Mouse (Mus musculus): ENCODE results near the gene Siva1. TPM values are rescaled to one million over a fixed set of nuclear protein-coding genes. Genes with fewer than 3 reads are reported as not detected.
A peak's percentile ranks its signal among the peaks of the same experiment; 100 is the strongest.

Gene Siva1
- total RNA-seq, 2 experiments from 2014 or later, result 42.9 to 43.8 TPM

DNA sequence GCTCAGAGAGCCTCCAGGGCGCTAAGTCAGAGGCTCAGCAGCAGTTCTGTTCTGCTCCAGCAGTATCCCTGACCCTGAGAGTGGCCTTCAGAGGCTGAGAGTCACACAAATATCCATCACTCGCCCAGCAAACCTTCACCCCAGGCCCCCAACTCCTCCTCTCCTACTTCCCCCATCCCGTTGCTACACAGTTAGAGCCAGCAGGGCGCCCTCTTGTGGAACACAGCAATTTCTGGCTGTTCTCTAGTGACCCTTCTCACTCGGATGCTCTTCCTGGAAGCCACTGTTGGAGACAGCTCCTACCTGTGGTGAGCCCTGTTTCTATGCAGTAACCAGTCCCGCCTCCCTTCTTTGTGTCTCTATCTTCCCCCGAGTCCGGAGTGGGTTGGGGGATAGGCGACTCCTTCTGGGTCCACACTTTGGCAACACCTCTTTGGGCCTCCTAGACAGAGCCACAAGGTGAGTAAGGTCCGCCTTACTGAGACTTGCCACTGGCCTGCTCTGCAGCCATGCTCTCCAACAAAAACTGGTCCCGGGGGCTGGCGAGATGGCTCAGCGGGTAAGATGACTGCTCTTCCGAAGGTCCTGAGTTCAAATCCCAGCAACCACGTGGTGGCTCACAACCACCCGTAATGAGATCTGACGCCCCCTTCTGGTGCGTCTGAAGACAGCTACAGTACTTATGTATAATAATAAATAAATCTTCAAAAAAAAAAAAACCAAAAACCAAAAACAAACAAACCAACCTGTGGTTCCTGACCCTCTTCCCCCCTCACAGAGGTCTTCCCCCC is 31.0 kb downstream of the Siva1 start:
- peak; percentile 73 to 88 for DNase-seq (ENCODE audit: low spot score in 2 of 2)

DNA sequence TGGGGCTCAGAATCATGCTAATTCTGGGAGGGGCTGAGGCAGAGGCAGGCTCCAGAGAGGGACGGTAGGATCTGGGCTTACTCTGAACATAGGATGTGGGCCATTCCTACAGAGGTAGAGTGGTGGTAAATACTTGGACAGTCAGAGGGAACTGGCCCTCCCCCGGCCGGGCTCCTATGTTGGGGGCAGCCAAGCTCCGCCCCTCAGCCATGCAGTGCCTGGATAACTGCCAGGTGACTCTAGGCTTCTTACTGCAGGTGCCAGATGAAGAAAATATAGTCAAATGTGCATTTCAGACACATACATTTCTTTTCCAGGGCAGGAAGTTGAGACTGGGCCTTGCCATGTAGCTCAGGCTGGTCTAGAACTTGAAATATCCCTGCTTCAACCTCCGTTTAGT is 32.6 kb downstream of the Siva1 start:
- DNase-seq (ENCODE audit: low spot score in 2 of 2), result no peak

DNA sequence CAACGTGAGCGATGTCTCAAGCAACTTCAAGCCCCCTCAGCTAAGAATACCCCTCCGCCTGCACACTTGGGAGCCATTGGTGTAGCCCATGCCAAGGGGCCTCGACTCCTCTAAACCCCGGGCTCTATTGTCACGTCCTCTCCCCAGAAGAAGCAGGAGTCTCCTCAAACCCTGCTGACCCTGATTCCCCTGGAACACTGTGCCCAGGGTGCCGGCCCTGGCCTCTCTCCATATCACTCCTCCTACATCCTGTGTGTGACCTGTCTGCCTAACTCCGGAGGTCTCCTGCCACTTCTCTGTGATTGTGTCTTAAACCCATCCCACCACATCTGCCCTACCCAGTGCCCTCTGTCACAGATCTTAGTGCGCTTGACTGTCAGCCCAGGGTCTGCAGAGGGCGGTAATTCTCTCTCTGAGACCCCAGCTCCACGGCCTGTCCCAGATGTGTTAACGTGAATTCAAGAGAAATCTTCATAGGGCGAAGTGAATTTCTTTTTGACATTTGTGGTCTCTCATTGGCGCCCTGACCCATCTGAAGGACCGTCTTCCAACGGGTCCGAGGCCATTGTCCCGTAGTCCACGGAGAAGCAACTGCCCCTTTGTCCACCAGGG is 33.6 kb downstream of the Siva1 start:
- no peak for DNase-seq (ENCODE audit: low spot score in 2 of 2)

DNA sequence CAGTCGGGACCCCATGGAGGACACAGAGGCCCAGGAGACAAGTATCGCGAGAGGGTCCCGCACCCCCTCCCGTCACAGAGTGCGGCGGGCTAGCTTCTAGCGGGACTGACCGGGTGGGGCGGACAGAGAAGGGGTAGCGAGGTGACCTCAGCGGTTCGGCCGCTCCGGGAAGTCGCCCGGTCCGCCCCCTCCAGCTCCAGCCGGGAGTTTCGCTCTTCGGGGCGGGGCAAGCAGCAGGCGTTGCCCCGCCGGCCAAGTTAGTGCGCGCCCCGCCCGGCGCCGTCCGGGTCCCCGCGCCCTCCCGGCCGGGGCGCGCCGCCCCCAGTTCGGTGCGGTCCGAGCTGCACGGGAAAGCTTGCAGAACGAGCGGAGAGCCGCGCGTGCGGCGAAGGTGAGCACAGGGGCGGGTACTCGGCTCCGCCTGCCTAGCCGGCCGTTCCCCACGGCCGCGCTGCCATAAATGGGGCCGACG is 34.1 kb downstream of the Siva1 start, which contains the start of gene Zbtb42:
Gene Zbtb42 (plus strand): TSS at position 274 of the 472 bp plus-strand sequence.
- DNase-seq (ENCODE audit: low spot score in 2 of 2), result peak in 1 of 2 experiments; percentile 73

DNA sequence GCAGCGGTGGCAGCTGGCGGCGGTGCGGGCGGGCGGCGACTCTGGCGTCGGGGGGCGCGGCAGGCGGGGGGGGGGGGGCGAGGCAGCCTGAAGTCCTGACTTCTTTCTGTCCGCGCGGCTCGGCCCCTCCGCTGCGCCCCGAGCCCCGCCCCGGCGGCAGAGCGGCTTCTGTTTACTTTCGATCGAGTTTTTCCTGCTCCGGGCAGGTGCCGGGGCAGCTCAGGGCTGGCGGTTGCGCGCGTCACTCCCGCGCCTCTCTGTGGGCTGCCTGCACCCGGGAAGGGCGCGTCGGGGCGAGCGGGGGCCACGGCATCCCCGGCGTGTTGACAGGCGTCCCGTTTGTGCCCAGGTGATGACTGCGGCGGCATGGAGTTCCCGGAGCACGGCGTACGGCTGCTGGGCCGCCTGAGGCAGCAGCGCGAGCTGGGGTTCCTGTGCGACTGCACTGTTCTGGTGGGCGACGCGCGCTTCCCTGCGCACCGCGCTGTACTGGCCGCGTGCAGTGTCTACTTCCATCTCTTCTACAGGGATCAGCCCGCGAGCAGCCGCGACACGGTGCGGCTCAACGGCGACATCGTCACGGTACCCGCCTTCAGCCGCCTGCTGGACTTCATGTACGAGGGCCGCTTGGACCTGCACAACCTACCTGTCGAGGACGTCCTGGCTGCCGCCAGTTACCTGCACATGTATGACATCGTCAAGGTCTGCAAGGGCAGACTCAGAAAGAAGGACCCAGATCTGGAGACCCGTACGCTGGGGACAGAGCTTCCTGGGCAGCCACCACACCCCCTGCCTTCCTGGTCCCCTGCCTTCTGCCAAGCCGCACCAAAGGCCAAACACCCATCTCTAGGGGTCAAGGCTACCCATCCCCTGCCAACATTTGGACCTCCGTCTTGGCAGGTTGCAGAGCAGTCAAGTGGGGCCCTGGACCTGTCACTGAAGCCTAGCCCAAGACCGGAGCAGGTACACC is 34.8 kb downstream of the Siva1 start:
- DNase-seq (ENCODE audit: low spot score in 2 of 2), result no peak

DNA sequence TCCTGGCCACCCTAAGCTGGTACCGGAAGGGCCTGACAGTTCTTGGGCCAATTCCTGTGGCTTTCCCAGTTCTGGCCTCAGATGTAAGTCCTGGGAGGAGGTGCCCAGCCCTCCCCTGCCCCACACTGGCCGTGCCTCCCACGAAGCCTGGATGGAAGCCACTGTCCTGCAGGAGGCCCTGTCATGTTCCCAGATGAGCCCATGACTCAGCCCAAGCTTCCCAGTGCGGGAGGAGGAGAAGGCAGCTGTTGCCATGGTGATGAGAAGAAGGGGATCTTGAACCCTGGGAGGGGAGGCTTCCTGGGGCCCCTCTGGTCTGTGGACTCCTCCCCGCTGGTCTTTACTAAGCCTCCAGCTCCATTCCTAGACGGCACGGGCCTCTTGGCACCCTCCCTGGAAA is 38.9 kb downstream of the Siva1 start:
- no peak for DNase-seq (ENCODE audit: low spot score in 2 of 2)

DNA sequence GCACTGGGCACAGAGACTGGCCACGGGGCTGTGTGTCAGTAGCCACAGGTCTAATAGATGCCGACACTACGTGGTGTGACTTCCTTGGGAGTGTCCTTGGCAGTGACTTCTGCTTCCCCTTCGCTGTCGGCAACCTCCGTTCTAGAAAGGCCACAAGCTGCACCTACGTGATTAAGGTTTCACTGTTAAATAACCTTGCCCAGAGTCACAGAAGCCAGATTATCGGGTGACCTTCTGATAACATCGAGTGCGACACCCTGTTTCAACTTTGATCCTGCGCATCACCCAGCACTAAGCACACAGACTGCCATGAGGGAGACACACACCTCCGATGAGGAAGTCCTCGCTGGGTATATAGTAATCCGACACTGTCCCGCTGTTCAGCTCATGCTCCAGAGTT is 44.0 kb downstream of the Siva1 start:
- no peak for DNase-seq (ENCODE audit: low spot score in 2 of 2)

DNA sequence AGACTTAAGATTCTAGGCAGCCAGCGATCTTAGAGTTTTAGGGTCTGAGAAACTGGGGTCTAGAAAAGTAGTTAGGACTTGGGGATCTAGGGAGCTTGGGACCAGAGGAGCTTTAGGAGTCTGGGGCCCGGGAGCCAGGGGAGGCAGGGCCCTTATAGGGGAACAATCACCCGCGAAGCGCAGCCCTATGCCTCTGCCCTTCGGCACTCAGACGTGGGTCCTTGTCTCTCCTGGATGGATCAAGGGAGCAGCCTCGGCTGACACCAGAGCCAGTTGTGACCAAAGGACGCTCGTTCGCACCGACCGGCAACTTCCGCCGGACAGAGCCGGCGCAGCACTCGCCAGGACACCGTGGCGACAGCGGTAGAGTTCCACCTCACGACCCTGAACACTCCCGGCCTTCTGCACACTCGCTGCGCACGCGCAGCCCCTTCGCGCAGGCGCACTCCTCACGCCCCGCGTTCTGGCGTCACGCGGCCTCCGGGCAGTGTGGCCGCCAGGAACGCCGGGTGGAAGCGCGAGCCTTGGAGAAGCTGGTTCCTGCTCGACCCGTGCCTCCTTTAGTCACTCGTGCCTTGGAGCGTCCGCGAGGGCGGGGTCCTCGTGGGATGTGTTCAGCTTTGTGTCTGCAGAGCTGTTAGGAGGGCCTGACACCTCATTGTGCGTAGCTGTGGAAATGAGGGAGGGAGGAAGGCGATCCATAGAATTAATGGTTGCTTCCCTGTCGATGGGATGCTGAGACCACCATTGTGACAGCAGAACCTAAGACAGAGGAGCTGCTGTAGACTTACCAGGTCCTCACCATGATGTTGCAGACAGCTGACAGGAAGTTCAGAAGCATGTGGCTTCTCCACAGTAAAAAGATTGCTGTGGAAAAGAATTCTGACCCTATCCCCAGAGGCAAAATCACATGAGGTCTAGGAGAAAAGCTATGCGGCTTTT is 49.0 kb downstream of the Siva1 start:
- DNase-seq (ENCODE audit: low spot score in 2 of 2), result peak; percentile 94 to 95

DNA sequence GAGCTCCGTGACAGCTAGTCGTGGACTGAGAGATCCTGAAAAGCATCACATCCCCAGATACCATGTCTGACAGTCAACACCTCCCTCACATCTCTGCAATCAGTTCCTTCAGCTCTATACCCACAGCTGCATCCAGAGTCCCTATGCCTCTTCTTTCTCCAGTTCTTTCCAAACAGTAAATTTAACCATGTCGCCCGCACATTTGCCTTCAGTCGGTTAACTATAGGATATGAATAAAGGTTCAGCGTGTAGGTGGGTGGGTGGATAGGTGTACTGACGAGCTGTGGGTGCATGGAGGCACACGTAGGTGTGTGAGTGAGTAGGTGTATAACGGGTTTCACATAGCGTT is 49.6 kb downstream of the Siva1 start:
- no peak for DNase-seq (ENCODE audit: low spot score in 2 of 2)

DNA sequence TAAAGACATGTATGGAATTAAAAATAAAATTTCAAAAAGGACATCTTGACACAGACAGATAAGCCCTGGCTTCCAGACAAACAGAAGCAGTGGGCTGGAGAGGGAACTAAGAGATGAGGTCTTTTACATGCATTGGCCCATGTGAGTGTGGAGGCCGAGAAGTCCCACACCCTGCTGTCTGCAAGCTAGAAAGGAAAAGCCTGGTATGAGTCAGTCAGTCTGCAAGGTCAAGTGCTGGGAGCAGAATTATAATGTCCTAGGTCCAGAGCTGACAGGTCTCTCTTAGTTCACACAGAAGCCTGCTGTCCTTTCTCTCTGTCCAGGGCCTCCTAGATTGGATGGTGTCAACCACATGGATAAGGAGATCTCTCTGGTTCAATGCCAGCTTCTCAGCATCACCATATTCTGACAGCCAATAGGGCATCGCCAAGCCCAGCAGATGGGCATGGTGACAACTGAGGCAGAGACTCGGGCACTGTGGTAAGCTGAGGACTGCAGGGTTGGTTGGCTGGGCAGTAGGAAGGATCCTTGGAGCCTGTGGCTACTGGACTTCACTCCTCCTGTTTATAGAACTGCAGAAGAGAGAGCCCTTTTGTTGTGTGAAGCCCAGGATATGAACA is 52.4 kb downstream of the Siva1 start:
- no peak for DNase-seq (ENCODE audit: low spot score in 2 of 2)

Small RNAs within 50 kb of the gene (microRNA-seq; reads per million reads assigned to microRNA genes)
- gene Mir6939, result 1.3 reads per million

Other genes with a start within 250 kb of the Siva1 start
- 1 to 10 TPM; 4.6 to 8.3 TPM for gene A530016L24Rik, start 155.2 kb upstream of the Siva1 start, total RNA-seq (2021)
- under 1 TPM; 0.15 to 0.26 TPM for gene Tmem179, start 127.9 kb upstream of the Siva1 start, total RNA-seq (2021)
- gene Inf2, start 55.9 kb upstream of the Siva1 start, total RNA-seq (2021), result 10 to 100 TPM; 21.2 to 24.0 TPM
- 100 to 1,000 TPM; 221 to 269 TPM for gene Adssl1, start 24.6 kb upstream of the Siva1 start, total RNA-seq (2021)
- 100 to 1,000 TPM; 258 to 259 TPM for gene Akt1, start 30.2 kb downstream of the Siva1 start, total RNA-seq (2021)
- 1 to 10 TPM; 2.2 to 3.1 TPM for gene Zbtb42, start 34.1 kb downstream of the Siva1 start, total RNA-seq (2021)
- gene Cep170b, start 75.8 kb downstream of the Siva1 start, total RNA-seq (2021), result 10 to 100 TPM; 10.2 to 11.4 TPM
- gene Pld4, start 116.0 kb downstream of the Siva1 start, total RNA-seq (2021), result 10 to 100 TPM; 12.5 TPM
- 10 to 100 TPM; 26.7 to 32.1 TPM for gene Ahnak2, start 158.0 kb downstream of the Siva1 start, total RNA-seq (2021)
- 1 to 10 TPM in 1 of 2 experiments, under 1 TPM in 1; 0.96 to 1.4 TPM for gene Clba1, start 164.3 kb downstream of the Siva1 start, total RNA-seq (2021)
- 10 to 100 TPM; 17.1 to 20.6 TPM for gene Cdca4, start 184.7 kb downstream of the Siva1 start, total RNA-seq (2021)
- under 1 TPM; 0.10 to 0.18 TPM for gene Gpr132, start 223.5 kb downstream of the Siva1 start, total RNA-seq (2021)

All from gastrocnemius, postnatal 4 days (tissue).